Mouse (Mus musculus): ENCODE results near the gene Ptk6.

The Ptk6 gene

DNA sequence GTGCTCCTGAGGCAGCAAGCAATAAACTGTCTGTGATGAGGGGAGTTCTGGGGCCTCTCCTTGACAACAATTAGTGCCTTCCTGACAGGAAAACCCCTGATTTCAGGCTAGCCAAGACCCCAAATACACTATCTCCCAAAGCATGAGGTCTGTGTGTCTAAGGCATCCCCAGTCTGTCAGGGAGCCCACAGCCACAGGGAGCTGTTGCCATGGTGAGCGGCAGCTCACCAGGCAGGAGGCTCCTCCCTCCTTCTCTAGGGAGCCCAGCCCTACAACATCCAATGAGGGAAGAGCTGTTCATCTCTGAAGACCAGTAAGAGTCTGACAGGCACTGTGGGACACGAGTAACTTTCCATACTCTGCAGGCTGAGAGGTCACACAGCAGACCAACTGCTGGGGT lies 42.8 kb downstream of the Ptk6 start:
- in situ Hi-C loops (cut with MboI), result no loop called here

DNA sequence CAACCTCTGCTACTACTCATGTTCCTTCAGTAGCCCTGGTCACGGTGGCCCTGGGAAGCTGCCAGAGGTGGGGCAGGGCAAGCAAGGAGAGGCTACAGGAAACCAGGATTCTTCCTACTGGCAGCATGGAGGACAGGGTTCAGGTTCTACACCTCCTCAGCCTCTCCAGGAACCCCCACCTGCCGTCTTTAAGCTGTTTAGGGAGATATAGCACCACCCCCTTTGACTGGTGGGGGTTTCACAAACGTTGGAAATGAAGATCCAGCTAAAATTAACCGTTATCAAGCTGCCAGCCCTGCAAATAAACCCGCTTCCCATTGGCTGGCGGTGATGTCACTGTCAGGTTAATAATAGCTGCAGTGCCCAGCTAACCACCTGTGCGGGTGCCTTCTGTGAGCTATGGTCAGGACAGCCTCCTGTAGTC lies 43.5 kb downstream of the Ptk6 start:
- in situ Hi-C loops (cut with MboI), result no loop called here

DNA sequence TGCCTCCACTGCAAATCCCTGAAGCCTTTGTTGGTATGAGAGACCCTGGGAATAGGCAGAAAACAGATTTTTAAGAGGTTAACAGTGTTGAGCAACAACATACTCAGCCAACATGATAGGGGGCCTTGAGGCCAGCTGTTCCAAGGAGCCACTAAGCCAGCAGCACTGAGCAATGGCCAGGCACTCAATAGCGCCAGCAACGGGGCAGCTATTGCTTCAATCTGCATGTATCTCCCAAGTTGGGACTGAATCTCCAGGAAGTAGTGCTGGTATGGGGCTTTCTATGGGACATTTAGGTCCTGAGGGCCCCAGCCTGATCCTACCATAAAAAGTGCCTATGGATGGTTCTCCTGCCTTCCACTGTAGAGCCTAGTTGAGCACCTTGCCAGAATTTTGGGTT lies 44.1 kb downstream of the Ptk6 start:
- in situ Hi-C loops (cut with MboI), result no loop called here

DNA sequence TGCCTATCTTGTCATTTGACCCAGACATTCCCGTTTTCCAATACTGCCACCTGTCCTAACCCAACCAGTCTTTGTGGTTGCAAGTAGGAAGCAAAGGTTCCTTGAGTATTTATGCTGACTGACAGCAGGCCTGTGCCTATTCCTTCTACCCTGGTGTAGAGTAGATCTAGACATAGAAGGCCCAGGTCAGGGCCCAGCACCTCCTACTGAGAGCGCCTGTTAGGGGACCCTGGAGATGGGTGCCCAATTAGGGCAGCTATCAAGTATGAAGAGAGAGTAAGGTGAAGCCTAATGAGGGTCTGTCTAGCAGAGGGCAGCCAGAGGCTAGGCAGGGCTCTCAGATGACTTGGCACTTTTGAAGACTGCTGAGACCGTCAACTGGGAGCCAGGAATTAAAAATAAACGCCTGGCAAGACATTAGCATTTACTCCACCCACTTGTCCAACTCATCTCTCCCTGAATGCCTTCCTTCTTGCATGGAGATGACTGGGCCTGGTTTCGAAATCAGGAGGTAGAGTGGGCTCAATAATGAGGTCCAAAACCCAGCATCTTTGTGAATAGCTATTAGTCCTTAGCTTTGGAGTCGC lies 44.8 kb downstream of the Ptk6 start:
- in situ Hi-C loops (cut with MboI), result no loop called here

DNA sequence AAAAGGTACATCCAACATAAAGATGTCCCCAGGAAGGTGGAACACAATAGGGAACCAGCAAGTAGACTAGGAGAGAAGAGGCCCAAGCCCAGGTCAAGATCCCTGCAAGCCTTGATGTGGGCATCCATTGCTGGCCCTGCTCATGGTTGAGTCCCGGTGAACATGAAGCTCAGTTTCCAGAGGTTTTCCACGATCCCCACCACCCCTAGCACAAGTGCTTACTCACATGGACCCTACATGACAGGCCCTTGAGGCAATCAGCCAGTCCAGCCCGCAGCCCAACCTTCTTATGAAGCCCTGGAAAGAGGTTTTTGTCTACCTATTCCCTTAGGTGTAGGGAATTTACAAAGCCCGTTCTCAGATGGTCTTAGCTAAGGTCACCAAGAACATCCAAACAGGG lies 45.4 kb downstream of the Ptk6 start:
- in situ Hi-C loops (cut with MboI), result no loop called here

DNA sequence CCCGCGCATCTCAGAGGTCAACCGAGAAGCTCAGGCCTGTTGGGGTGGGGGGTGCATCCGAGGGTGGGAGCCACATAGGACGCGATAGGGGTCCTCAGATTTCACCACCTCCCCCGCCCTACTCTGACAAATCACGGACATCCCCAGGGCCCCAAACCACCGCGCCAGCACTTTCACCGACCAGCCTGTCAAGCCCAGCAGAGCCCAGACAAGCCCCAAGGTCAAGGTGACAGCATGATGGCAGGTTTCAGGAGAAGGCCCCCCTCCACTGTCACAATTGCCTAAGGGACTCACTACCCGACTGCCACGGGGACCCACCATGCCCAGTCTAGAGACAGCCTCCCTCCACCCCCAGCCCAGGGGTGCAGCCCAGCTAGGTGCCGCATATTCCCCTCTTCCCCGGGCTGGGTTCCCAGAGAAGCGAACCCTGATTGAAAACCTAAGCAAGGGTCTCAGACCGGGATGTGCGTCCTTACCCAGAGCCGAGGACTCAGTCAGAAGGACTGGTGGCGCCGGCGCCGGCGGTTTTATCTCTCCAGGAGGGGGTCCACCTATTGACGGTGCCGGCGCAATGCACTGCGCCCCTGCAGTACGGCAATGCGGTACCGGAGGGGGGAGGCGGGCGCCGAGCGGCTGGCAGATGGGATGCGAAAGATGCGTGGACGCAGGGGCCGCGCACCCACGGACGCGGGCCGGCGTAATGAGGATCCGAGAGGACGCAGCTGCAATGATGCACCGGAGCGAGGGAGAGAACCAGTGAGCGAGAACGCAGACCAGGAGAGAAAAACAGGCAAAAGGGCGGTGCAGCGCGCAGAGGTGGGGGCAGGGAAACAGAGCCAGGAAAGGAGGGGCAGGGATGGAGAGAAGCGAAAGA lies 46.1 kb downstream of the Ptk6 start, which contains the start of gene Eef1a2:
Gene Eef1a2, minus strand, starts transcription at position 767 of the 874 bp plus-strand sequence.
- in situ Hi-C loops (cut with MboI), result no loop called here

DNA sequence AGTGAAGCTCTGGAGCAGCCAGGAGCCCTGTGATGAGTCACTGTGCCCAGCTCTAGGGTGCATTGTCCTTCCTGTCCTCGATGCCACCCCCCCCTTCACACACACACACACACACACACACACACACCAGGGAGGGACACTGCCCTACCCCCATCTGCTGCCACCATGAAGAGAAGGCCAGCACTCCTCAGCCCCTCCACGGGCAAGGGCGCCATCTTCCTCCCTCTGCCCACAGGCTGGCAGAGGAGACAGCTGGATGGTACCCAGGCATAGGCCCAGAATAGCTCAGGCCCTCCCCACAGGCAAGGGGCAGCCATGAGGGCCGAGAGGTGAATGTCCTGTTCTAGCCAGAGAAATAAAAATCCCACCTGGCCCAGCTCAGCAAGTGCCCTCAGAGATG lies 46.8 kb downstream of the Ptk6 start:
- in situ Hi-C loops (cut with MboI), result no loop called here

DNA sequence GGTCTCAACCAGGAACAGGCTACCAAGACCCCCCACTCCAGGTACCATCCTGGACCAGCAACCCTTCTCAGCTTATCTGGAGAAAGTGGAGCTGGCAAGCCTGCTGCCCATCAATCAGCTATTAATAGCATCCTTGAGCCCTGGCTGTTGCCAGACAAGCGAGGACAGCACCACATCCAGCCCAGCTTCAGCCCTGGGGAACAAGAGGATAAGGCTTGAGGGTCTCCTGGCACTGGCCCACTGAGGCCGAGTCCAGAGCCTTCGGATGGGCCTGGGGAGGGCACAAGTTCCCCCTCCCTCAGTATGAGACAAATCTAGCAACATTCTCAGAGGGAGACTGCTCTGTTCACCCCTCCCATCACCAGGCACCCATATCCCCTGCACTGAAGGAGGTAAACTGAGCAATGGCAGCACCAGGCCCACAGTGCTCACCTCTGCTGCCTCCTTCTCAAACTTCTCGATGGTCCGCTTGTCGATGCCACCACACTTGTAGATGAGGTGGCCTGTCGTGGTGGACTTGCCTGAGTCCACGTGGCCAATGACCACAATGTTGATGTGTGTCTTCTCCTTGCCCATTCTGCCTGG lies 47.7 kb downstream of the Ptk6 start:
- in situ Hi-C loops (cut with MboI), result no loop called here

DNA sequence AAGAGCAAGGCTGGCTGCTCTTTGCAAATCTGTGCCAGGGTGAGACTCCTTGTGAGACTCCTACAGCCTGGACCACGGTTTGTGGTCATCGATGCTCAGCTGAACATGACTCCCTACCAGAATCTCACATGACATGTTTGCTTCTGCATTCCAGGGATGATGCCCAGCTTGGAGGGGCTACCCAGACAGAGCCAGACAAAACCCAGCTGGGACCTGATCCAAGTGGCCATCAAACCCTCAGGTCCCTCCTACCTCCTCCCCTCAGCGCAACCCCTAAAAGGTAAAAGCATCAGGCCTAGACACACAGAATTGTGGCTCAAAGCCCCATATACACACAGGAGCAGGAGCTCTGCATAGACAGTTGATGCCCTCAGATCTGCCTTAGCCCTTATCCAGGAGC lies 48.2 kb downstream of the Ptk6 start:
- in situ Hi-C loops (cut with MboI), result no loop called here

DNA sequence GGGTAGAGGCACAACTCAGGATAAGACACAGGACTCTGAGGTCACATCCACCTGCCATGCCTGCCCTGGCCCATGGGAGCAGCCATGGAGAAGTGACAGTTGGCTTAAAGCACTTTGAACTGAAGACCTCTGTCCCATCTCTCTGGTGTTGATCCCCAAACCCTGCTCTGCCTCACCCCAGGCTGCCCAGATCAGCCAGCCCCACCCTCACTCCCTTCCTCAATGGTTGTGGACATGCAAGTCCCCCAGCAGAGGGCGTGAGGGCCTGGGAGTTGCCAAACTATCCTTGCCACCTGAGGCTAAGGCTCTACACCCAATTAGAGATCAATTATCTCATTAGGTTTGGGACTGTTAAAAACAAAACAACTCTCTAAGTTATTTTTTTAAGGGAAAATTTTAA lies 48.8 kb downstream of the Ptk6 start:
- in situ Hi-C loops (cut with MboI), result no loop called here

DNA sequence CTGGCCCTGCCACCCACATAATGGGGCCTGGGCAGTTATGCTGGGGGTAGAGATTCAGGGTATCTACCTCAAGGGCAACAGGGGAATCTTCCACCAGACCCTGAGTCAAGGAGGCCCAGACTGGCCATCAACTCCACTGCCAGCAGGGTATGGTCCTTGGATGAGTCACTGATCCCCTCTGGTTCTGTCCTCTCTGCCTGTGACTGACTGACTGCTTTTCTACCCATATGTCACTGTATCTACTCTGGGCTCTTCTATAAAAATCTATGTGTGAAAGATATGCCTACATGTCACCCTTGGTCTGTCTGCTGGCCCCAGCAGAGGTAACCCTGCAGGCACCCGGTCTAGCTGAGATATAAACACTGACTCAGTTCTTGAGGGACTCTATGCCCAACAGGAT lies 49.5 kb downstream of the Ptk6 start:
- in situ Hi-C loops (cut with MboI), result no loop called here

DNA sequence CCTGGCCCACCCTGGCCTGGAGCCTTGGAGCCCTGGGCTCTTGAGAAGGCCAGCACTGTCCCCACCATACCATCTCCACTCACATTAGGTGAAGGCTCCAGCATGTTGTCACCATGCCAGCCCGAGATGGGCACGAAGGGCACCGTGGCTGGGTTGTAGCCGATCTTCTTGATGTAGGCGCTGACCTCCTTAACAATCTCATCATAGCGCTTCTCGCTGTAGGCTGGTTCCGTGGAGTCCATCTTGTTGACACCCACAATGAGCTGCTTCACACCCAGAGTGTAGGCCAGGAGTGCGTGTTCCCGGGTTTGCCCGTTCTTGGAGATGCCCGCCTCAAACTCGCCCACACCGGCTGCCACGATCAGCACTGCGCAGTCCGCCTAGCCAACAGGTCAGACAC lies 49.9 kb downstream of the Ptk6 start:
- in situ Hi-C loops (cut with MboI), result no loop called here

DNA sequence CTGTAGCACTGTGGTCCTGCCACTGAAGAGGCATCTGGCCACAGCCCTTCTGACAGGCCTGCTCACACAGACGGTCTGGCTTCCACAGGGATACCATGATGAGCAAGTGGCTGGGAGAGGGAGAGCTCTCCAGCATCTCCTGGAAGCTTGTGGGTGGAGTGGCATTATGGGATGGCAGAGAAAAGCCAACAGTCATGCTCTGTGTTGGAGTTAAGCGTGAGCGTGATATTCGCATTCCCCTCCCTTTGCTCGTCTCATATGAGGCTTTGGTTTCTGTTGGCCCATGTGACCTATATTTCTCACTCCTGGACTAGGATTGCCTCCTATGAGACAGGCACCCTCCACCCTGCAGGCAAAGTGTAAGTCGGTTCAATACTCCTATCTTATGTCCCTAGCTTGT lies 52.3 kb downstream of the Ptk6 start:
- in situ Hi-C loops (cut with MboI), result no loop called here

DNA sequence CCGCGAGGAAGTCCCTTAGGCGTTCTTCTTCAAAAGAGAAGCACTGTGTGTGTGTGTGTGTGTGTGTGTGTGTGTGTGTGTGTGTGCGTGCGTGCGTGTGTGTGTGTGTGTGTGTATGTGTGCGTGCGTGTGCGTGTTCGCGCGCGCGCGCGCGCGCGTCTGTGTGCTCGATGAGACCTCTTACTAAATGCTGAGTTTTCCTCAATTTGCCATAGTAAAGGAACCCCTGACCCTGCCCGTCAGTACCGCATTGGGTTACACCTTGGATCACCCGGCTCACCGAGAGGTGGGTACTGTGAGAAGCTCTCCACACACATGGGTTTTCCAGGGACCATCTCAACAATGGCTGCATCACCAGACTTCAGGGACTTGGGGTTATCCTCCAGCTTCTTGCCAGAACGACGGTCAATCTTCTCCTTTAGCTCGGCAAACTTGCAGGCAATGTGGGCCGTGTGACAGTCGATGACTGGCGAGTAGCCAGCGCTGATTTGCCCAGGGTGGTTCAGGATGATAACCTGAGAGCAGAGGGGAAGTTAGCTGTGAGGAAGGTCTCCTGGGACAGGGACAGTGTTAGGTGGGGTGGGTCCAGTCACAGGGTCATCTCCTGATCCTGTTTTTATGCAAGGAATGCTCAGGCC lies 54.2 kb downstream of the Ptk6 start:
- in situ Hi-C loops (cut with MboI), result no loop called here

DNA sequence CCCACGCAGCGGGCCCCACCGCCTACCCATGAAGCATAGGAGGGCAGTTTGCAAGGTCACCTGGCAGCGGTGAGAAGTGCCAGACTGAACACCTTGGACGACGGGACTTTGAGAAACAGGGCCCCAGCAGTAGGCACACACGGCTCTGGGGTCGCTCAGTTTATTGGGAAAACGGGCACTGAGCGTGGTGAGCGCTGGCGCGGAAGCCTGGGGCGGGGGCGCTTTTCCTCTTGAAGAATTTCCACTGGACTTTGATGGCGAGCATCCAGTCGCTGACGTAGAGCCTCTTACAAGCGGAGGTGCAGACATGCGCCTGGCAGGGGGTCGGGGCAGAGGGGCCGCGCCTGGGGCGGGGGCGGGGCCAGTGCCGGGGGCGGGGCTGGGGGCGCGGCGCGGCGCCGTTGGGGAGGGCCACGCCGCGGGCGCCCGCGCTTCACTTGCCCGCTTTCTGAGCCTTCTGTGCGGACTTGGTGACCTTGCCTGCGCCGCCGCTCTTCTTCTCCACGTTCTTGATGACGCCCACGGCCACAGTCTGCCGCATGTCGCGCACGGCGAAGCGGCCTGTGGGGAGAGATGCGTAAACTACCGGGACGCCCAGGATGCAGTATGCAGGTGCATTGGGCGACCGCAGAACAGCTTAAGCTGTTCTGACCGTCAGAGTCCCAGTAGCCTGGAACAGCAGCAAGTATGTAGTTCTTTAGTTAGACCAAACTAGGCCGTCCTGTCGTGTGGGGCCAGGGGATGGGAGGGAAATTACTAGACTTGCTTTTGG lies 54.9 kb downstream of the Ptk6 start:
- in situ Hi-C loops (cut with MboI), result no loop called here

DNA sequence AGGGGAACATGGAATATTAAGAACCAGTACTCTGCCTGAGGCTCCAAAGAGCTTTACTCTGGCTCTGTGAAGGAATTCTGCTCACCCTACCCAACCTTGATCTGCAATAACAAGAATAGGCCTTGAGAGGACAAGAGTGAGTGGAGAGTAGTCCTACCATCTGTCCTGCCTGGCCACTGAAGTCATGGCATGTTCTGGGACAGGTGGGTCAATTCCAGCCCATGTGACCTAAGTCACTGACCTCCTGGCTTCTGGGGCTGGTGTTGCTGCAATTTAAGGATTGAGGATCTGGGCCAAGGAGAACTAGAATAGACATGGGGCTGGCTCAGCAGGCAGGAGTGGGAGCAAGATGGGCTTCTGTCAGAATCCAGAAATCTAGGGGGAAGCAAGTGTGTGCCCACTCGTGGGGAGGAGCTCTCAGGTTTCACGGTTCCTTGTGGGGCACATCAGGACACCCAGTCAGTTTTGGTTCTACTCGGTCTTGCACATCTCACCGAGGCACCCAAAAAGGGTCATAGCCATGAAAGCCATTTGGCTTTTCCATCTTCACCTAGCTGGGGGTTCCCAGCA lies 55.5 kb downstream of the Ptk6 start:
- in situ Hi-C loops (cut with MboI), result no loop called here

DNA sequence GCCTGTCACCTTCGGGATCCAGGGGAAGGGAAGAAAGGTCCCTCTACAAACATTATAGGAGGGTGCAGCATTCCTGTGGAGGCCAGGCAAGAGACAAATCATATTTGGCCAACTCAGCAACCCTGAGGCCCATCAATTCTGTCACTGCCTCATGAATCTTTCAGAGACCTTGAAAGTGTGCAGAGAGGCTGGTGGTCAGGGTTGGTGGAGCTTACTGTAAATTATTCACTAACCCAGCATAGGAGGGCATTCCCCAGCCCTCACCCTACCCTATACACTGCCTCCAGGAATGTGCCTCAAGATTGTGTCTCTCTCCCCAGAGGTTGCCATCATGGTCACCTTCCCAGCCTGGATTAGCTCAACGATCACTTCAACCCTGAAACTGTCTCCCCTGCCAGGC lies 57.9 kb downstream of the Ptk6 start:
- in situ Hi-C loops (cut with MboI), result no loop called here

Measured in mature B cell (primary cell).